Mouse (Mus musculus) hindbrain, embryonic 10.5 days (tissue): ENCODE data around the gene Dennd1a. TPM values are rescaled to one million over a fixed set of nuclear protein-coding genes. Genes with fewer than 3 reads are reported as not detected.
A peak's percentile ranks its signal among the peaks of the same experiment; 100 is the strongest.

Experiments used
- DNase-seq: peaks from one replicate; pipeline ENCODE4 v3.0.0-alpha.2; 2017; ENCODE audit warnings: low spot score
- H3K27ac ChIP-seq: fragments of 300-500 bp; sonication (generic); 2 replicates; pipeline ENCODE4 v1.5.1; 2016; ENCODE audit warnings: mild to moderate bottlenecking, moderate library complexity
- H3K27me3 ChIP-seq: fragments of 300-500 bp; sonication (generic); 2 replicates; pipeline ENCODE4 v1.6.1; 2016; ENCODE audit warnings: mild to moderate bottlenecking; ENCODE audit not compliant: poor library complexity, insufficient read depth, severe bottlenecking
- H3K36me3 ChIP-seq: fragments of 300-500 bp; sonication (generic); 2 replicates; pipeline ENCODE4 v1.6.1; 2016; ENCODE audit warnings: mild to moderate bottlenecking, moderate library complexity
- H3K4me1 ChIP-seq: fragments of 300-500 bp; sonication (generic); replicated peaks from 2 replicates; pipeline ENCODE4 v1.6.1; 2016; ENCODE audit warnings: mild to moderate bottlenecking
- H3K4me3 ChIP-seq: fragments of 300-500 bp; sonication (generic); 2 replicates; pipeline ENCODE4 v1.5.1; 2016; ENCODE audit warnings: mild to moderate bottlenecking, moderate library complexity
- H3K9me3 ChIP-seq: fragments of 300-500 bp; sonication (generic); 2 replicates; pipeline ENCODE4 v1.6.1; 2016; ENCODE audit warnings: mild to moderate bottlenecking, moderate library complexity
- WGBS: fragments of 180-500 bp; shearing (Covaris S2); methylation state at CpG from one replicate; pipeline ENCODE4 v1.1.7; 2016; 5-methylcytosine and 5-hydroxymethylcytosine counted together
- polyA plus RNA-seq: library from polyadenylated mRNA; unstranded; fragments of >200 nt; fragmentation: Nextera tagmentation; extraction: Ambion mirVana; gene quantifications from 2 replicates; pipeline ENCODE4 v1.2.1, GENCODE M21; 2016

Gene Dennd1a
- polyA plus RNA-seq, 1 experiment from 2014 or later: 11.7 TPM

- Histone ChIP-seq H3K27ac (no peak overlapping the region), H3K4me1 (peaks cover 57% of the 10 kb centered on the region), H3K9me3 (no peaks in the 10 kb centered on the region), H3K36me3 (no peaks in the 10 kb centered on the region), H3K27me3 (peaks cover 38% of the 10 kb centered on the region), H3K4me3 (no peak overlapping the region)
- DNase-seq: no peak
- 88% methylated on average over 8 of the region's 8 CpGs for WGBS
These were observed 517.4 kb downstream of the Dennd1a start for GRCm38 (mm10) chr2:37769793-37770192.

GRCm38 (mm10) chr2:37768903-37769302 is 518.3 kb downstream of the Dennd1a start:
- Histone ChIP-seq H3K36me3 (no peaks in the 10 kb centered on the region), H3K27ac (peak overlapping the region; percentile 47), H3K4me3 (no peak overlapping the region), H3K9me3 (no peaks in the 10 kb centered on the region), H3K4me1 (peaks cover 62% of the 10 kb centered on the region), H3K27me3 (peaks cover 46% of the 10 kb centered on the region)
- 45% methylated on average over 2 of the region's 2 CpGs for WGBS
- DNase-seq: no peak

GRCm38 (mm10) chr2:37767739-37768138 is 519.5 kb downstream of the Dennd1a start:
- no peaks in the 10 kb centered on the region for H3K36me3 ChIP-seq
- peak overlapping the region; percentile 47 for H3K27ac ChIP-seq
- H3K9me3 ChIP-seq: no peaks in the 10 kb centered on the region
- peaks cover 50% of the 10 kb centered on the region for H3K27me3 ChIP-seq
- H3K4me1 ChIP-seq: peaks cover 68% of the 10 kb centered on the region
- WGBS: 39% methylated on average over 3 of the region's 3 CpGs
- DNase-seq: no peak
- no peak overlapping the region for H3K4me3 ChIP-seq

DNA sequence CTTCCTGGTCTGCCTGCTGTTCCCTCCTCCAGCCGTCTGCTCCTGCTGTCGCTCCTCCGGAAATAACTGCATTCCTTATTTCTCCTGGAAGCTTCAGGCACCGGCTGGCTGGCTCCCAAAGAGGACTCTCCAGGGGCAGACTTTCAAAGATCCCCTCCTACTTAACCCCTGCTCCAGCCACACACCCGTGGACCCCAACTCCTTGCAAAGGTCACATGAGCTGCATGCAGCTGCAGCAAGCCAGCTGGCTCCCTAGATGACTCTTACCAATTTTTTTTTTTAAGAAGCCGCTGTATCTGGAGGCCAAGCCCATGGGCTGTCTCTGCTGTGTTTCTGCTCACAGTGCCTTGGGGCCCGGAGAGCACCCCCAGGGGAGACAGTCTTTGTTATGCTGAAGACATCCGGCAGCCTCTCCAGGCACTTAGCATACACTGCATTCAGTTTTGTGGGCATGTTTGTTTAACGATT is 520.1 kb downstream of the Dennd1a start:
- Histone ChIP-seq H3K36me3 (no peaks in the 10 kb centered on the region), H3K4me3 (no peak overlapping the region; the same call in 1 of the 2 replicates), H3K9me3 (no peaks in the 10 kb centered on the region), H3K27ac (peak overlapping the region; percentile 47), H3K27me3 (peaks cover 54% of the 10 kb centered on the region), H3K4me1 (peaks cover 68% of the 10 kb centered on the region)
- DNase-seq: peak; percentile 59
- 3% methylated on average over 9 of the region's 9 CpGs for WGBS

DNA sequence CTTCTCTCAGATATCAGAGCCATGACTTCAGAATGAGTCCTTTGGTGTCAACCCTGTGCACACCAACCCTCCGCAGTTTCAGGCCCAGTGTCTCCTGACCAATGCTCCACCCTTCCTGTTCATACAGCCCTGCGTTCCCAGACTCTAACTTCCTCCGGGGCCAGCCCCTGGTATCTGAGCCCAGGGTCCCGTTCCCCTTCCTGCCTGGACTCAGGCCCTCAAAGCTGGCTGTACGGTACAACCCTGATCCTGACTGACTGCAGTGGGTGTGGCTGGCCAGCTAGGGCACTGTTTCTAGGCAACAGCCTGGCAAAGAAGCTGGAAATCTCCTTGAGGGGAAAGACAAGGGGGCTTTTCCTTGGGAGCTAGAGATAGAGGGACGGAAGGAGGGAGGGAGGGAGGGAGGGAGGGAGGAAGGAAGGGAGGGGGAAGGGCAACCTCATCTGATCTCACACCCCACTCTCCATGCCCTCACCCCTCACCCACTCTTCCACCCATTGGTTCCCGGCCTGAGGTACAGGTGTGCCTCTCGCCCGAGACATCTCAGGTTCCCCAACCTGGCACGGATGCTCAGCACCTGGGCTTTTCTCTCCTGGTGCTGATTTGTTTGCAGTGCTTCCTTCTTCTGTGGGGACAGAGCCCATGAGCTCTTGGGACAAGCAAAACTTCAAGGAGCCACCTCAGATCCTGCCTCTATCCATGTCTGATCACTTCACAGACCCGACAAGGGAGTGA is 521.0 kb downstream of the Dennd1a start:
- DNase-seq: no peak
- no peaks in the 10 kb centered on the region for H3K36me3 ChIP-seq
- peak overlapping the region; percentile 79 for H3K27ac ChIP-seq
- peaks cover 63% of the 10 kb centered on the region for H3K4me1 ChIP-seq
- H3K4me3 ChIP-seq: no peak overlapping the region
- no peaks in the 10 kb centered on the region for H3K9me3 ChIP-seq
- 47% methylated on average over 10 of the region's 11 CpGs for WGBS
- peaks cover 54% of the 10 kb centered on the region for H3K27me3 ChIP-seq

- Histone ChIP-seq H3K9me3 (no peaks in the 10 kb centered on the region), H3K36me3 (no peaks in the 10 kb centered on the region), H3K4me3 (no peak overlapping the region; the same call in 1 of the 2 replicates), H3K27me3 (peaks cover 54% of the 10 kb centered on the region), H3K4me1 (peaks cover 69% of the 10 kb centered on the region), H3K27ac (peak overlapping the region; percentile 79)
- no peak for DNase-seq
- 26% methylated on average over 21 of the region's 21 CpGs for WGBS
These were observed 522.1 kb downstream of the Dennd1a start for GRCm38 (mm10) chr2:37765082-37765483.

- Histone ChIP-seq H3K27me3 (peaks cover 56% of the 10 kb centered on the region), H3K4me1 (peaks cover 75% of the 10 kb centered on the region)
These were observed 522.7 kb downstream of the Dennd1a start for GRCm38 (mm10) chr2:37764514-37764913.

GRCm38 (mm10) chr2:37763638-37764037 is 523.6 kb downstream of the Dennd1a start:
- peaks cover 58% of the 10 kb centered on the region for H3K27me3 ChIP-seq
- 31% methylated on average over 3 of the region's 3 CpGs for WGBS
- no peaks in the 10 kb centered on the region for H3K36me3 ChIP-seq
- H3K27ac ChIP-seq: no peak overlapping the region
- H3K4me1 ChIP-seq: peaks cover 76% of the 10 kb centered on the region
- no peak for DNase-seq
- no peak overlapping the region for H3K4me3 ChIP-seq
- no peaks in the 10 kb centered on the region for H3K9me3 ChIP-seq

More at GRCm38 (mm10) chr2:37764514-37764913, 522.7 kb downstream of the Dennd1a start:
- no peaks in the 10 kb centered on the region for H3K9me3 ChIP-seq
- no peak for DNase-seq
- H3K27ac ChIP-seq: no peak overlapping the region
- H3K4me3 ChIP-seq: no peak overlapping the region
- WGBS: 91% methylated on average over 2 of the region's 2 CpGs
- H3K36me3 ChIP-seq: no peaks in the 10 kb centered on the region

DNA sequence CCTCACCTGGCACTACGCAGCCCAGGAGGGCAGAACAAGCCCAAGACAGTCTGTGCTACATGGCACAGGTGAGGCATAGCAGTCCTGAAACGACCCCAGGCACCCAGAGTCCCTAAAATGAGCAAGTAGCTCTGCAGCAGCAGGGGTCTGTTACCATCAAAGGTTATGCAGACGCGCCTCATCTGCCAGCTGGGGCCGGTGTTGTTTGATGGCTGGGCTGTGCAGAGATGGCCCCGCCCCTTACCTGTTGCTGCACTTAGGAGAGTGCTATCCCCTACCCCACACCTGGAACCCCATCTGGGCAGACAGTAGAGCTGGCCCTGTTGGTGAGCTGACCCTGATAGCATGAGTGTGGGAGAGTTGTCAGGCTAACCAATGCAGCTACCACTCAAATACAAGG is 526.6 kb downstream of the Dennd1a start:
- H3K27me3 ChIP-seq: peaks cover 49% of the 10 kb centered on the region
- WGBS: 27% methylated on average over 6 of the region's 6 CpGs
- no peak overlapping the region; the same call in 1 of the 2 replicates for H3K27ac ChIP-seq

GRCm38 (mm10) chr2:37758343-37759015 is 528.7 kb downstream of the Dennd1a start:
- Histone ChIP-seq H3K9me3 (no peaks in the 10 kb centered on the region), H3K4me1 (peaks cover 55% of the 10 kb centered on the region), H3K4me3 (peak overlapping the region; percentile 36), H3K27me3 (peaks cover 42% of the 10 kb centered on the region), H3K27ac (peak overlapping the region; percentile 76), H3K36me3 (no peaks in the 10 kb centered on the region)
- DNase-seq: peak; percentile 58
- 7% methylated on average over 21 of the region's 21 CpGs for whole genome bisulfite sequencing

More for the DNA sequence above, 526.6 kb downstream of the Dennd1a start:
- no peak for DNase-seq
- Histone ChIP-seq H3K4me3 (no peak overlapping the region), H3K36me3 (no peaks in the 10 kb centered on the region), H3K4me1 (peaks cover 70% of the 10 kb centered on the region), H3K9me3 (no peaks in the 10 kb centered on the region)

- peak overlapping the region; percentile 76 for H3K27ac ChIP-seq
- H3K27me3 ChIP-seq: peaks cover 38% of the 10 kb centered on the region
- H3K9me3 ChIP-seq: no peaks in the 10 kb centered on the region
- WGBS: 79% methylated on average over 4 of the region's 4 CpGs
- DNase-seq: no peak
- H3K4me1 ChIP-seq: peaks cover 54% of the 10 kb centered on the region
- H3K36me3 ChIP-seq: no peaks in the 10 kb centered on the region
- 0 out of 2 replicates have a peak overlapping the region, but pooled peaks have one; percentile 36 for H3K4me3 ChIP-seq
These were observed 529.4 kb downstream of the Dennd1a start for GRCm38 (mm10) chr2:37757784-37758183.

DNA sequence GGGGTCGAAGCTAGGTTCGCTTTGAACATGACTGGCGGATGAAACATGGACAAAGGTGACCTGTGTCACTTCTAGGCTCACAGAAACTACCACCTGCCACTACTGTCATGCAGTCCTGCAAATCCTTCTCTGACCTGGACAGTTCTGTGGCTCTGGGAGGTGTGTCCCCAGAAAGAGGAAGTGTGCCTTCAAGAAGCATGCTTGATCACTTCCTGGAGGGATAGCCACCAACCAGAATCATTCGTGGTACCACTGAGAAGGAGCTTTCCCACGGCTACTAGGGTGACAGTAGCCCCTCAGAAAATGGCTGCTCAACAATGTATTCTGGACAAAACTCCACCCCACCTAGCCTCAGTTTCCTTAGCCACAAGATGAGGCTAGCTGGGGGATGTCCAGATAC is 530.2 kb downstream of the Dennd1a start:
- Histone ChIP-seq H3K9me3 (no peaks in the 10 kb centered on the region), H3K27ac (no peak overlapping the region), H3K27me3 (peaks cover 33% of the 10 kb centered on the region), H3K4me1 (peaks cover 54% of the 10 kb centered on the region), H3K4me3 (no peak overlapping the region), H3K36me3 (no peaks in the 10 kb centered on the region)
- DNase-seq: no peak
- 84% methylated on average over 5 of the region's 5 CpGs for WGBS
